Mouse (Mus musculus): ENCODE results near the gene Fam207a. TPM values are rescaled to one million over a fixed set of nuclear protein-coding genes. Genes with fewer than 3 reads are reported as not detected.

Gene Fam207a
- polyA plus RNA-seq, 1 experiment, result 88.9 TPM

GRCm38 (mm10) chr10:77519191-77519590, 3.6 kb upstream of the Fam207a start:
- H3K4me3 ChIP-seq (replicated peaks), result no peak overlapping the region
- peaks cover 90% of the 10 kb centered on the region for H3K4me1 ChIP-seq

GRCm38 (mm10) chr10:77517801-77518200, 2.2 kb upstream of the Fam207a start:
- peaks cover 83% of the 10 kb centered on the region for H3K4me1 ChIP-seq
- no peak overlapping the region for H3K4me3 ChIP-seq (replicated peaks)
- H3K9me3 ChIP-seq, result peaks cover 6% of the 10 kb centered on the region
- no peaks in the 10 kb centered on the region for H3K27me3 ChIP-seq (replicated peaks)
- peaks cover 23% of the 10 kb centered on the region for H3K36me3 ChIP-seq (replicated peaks; ENCODE audit: low read length)
- TF ChIP-seq GATA1 (IDR thresholded peaks at IDR 0.05; ENCODE audit: borderline replicate concordance, low read length) (no peak), FLI1 (IDR thresholded peaks at IDR 0.05; ENCODE audit: low read length) (no peak)

More at GRCm38 (mm10) chr10:77519191-77519590, 3.6 kb upstream of the Fam207a start:
- TF ChIP-seq GATA1 (IDR thresholded peaks at IDR 0.05; ENCODE audit: borderline replicate concordance, low read length) (no peak), FLI1 (IDR thresholded peaks at IDR 0.05; ENCODE audit: low read length) (no peak)
- no peaks in the 10 kb centered on the region for H3K27me3 ChIP-seq (replicated peaks)
- peaks cover 10% of the 10 kb centered on the region for H3K36me3 ChIP-seq (replicated peaks; ENCODE audit: low read length)
- H3K9me3 ChIP-seq, result peaks cover 6% of the 10 kb centered on the region

GRCm38 (mm10) chr10:77517066-77517620, 1.6 kb upstream of the Fam207a start:
- peaks cover 82% of the 10 kb centered on the region for H3K4me1 ChIP-seq
- peaks cover 6% of the 10 kb centered on the region for H3K9me3 ChIP-seq
- H3K27me3 ChIP-seq (replicated peaks), result no peaks in the 10 kb centered on the region
- peaks cover 30% of the 10 kb centered on the region for H3K36me3 ChIP-seq (replicated peaks; ENCODE audit: low read length)
- no peak for TF ChIP-seq FLI1 (IDR thresholded peaks at IDR 0.05; ENCODE audit: low read length)
- TF ChIP-seq GATA1 (IDR thresholded peaks at IDR 0.05; ENCODE audit: borderline replicate concordance, low read length), result no peak
- H3K4me3 ChIP-seq (replicated peaks), result peak overlapping the region; percentile 72

- H3K27me3 ChIP-seq (replicated peaks), result no peaks in the 10 kb centered on the region
- peak overlapping the region; percentile 95 for H3K4me3 ChIP-seq (replicated peaks)
- H3K4me1 ChIP-seq, result peaks cover 82% of the 10 kb centered on the region
- peaks cover 6% of the 10 kb centered on the region for H3K9me3 ChIP-seq
- TF ChIP-seq GATA1 (IDR thresholded peaks at IDR 0.05; ENCODE audit: borderline replicate concordance, low read length) (no peak), FLI1 (IDR thresholded peaks at IDR 0.05; ENCODE audit: low read length) (no peak)
- H3K36me3 ChIP-seq (replicated peaks; ENCODE audit: low read length), result peaks cover 36% of the 10 kb centered on the region
Measured at GRCm38 (mm10) chr10:77516379-77516951, 880 bp upstream of the Fam207a start.

DNA sequence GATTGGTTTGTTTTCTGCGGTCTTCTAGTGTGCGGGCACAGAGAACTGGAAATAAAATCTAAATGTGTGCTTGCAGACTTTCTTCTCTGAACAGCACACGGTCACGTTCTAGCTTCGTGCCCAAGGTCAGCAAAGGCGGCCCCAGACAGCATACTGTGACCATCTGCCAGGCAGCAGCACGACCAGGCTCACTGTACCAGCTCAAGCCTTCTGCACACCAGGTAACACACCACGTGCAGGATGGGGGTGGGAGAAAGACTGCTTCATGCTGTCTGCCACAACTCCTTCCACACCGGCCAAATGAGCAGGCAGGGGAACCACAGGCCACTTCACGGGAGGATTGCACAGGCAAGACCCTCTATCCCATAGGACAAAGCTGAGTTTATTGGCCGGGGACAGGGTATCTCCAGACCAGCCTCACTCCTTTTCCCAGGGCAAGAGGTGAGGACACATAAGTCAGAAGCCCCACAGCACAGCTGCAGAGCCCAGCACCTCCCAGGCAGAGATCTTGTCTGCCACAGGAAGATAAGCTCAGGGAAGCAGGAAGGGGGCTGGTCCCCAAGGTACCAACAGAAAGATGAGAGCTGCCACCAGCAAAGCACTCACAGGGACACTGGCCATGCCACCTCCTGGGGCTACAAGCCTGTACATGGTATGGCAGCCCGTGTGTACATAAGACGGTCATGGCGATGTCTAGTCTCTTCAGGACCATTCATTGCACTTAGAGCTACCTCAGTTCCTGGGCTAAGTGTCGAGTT, 5.2 kb downstream of the Fam207a start:
- H3K4me1 ChIP-seq, result peaks cover 90% of the 10 kb centered on the region
- no peaks in the 10 kb centered on the region for H3K9me3 ChIP-seq
- peak overlapping the region; percentile 19 for H3K4me3 ChIP-seq (replicated peaks)
- TF ChIP-seq FLI1 (IDR thresholded peaks at IDR 0.05; ENCODE audit: low read length), result no peak
- TF ChIP-seq GATA1 (IDR thresholded peaks at IDR 0.05; ENCODE audit: borderline replicate concordance, low read length), result no peak
- no peaks in the 10 kb centered on the region for H3K27me3 ChIP-seq (replicated peaks)
- peaks cover 91% of the 10 kb centered on the region for H3K36me3 ChIP-seq (replicated peaks; ENCODE audit: low read length)

- Histone ChIP-seq H3K9me3 (no peaks in the 10 kb centered on the region), H3K4me1 (peaks cover 92% of the 10 kb centered on the region), H3K4me3 (replicated peaks) (peak overlapping the region; percentile 34), H3K36me3 (replicated peaks; ENCODE audit: low read length) (peaks cover 99% of the 10 kb centered on the region), H3K27me3 (replicated peaks) (no peaks in the 10 kb centered on the region)
- no peak for TF ChIP-seq GATA1 (IDR thresholded peaks at IDR 0.05; ENCODE audit: borderline replicate concordance, low read length)
- TF ChIP-seq FLI1 (IDR thresholded peaks at IDR 0.05; ENCODE audit: low read length), result no peak
Measured at GRCm38 (mm10) chr10:77509403-77510187, 6.0 kb downstream of the Fam207a start.

- Histone ChIP-seq H3K4me1 (peaks cover 90% of the 10 kb centered on the region), H3K36me3 (replicated peaks; ENCODE audit: low read length) (peaks cover 97% of the 10 kb centered on the region), H3K4me3 (replicated peaks) (no peak overlapping the region), H3K27me3 (replicated peaks) (no peaks in the 10 kb centered on the region), H3K9me3 (no peaks in the 10 kb centered on the region)
- TF ChIP-seq FLI1 (IDR thresholded peaks at IDR 0.05; ENCODE audit: low read length) (no peak), GATA1 (IDR thresholded peaks at IDR 0.05; ENCODE audit: borderline replicate concordance, low read length) (no peak)
Measured at GRCm38 (mm10) chr10:77508744-77509143, 6.8 kb downstream of the Fam207a start.

DNA sequence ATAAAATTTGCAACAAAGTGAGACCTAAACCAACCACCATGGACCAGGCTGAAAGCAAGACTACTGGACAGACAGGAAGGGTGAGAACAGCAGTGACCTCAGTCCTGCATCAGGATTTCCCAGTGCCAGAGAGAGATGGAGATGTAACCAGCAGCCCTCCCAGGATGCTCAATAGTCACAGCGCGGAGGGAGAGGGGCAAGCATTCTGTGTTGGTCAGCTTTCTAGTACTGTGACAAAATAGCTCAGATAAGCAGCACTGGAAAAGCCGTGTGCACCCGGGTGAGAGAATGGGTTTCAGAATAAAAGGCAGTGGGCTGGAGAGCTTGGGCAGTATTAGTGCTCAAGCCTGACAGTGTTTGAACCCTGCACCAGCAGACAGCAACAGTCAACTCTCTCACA, 7.8 kb downstream of the Fam207a start:
- H3K4me1 ChIP-seq, result peaks cover 94% of the 10 kb centered on the region
- peak overlapping the region; percentile 33 for H3K4me3 ChIP-seq (replicated peaks)
- no peaks in the 10 kb centered on the region for H3K27me3 ChIP-seq (replicated peaks)
- TF ChIP-seq FLI1 (IDR thresholded peaks at IDR 0.05; ENCODE audit: low read length) (no peak), GATA1 (IDR thresholded peaks at IDR 0.05; ENCODE audit: borderline replicate concordance, low read length) (no peak)
- no peaks in the 10 kb centered on the region for H3K9me3 ChIP-seq
- peaks cover 98% of the 10 kb centered on the region for H3K36me3 ChIP-seq (replicated peaks; ENCODE audit: low read length)

DNA sequence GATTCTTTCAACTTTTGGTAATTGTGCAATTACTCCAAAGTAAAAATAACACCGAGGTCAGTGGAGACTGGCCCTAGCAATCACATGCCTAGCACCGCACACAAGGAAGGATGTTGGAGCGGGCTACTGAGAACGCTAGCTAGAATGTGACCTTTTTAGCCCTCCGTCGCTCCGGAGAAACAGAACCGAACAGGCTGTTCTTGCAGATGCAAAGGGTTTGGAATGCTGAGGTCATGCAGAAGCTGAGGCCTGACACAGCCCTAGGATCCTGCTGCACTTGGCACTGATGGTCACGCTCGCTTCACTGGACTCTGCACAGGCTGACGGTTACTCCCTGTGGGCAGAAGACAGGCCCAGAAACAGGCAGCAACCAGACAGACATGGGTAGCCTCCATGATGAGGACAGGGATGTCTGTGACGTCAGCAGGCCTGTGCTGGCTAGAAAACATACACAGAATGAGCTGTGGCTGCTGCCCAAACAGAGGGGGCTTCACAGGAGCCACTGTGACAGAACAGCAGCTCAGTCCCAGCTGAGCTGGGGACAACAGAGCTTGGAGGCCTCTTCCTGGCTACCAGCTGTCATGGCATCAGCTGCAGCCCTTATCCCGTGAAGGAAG, 8.5 kb downstream of the Fam207a start:
- TF ChIP-seq FLI1 (IDR thresholded peaks at IDR 0.05; ENCODE audit: low read length), result no peak
- no peak for TF ChIP-seq GATA1 (IDR thresholded peaks at IDR 0.05; ENCODE audit: borderline replicate concordance, low read length)
- Histone ChIP-seq H3K9me3 (no peaks in the 10 kb centered on the region), H3K27me3 (replicated peaks) (no peaks in the 10 kb centered on the region), H3K36me3 (replicated peaks; ENCODE audit: low read length) (peaks cover 97% of the 10 kb centered on the region), H3K4me1 (peaks cover 88% of the 10 kb centered on the region), H3K4me3 (replicated peaks) (peak overlapping the region; percentile 28)

All from megakaryocyte, embryonic 14.5 days (primary cell).